Mouse (Mus musculus) embryonic fibroblast, embryonic 13.5 days (primary cell): Measurements from ENCODE around the gene Prf1.

Experiments used
- CTCF ChIP-seq: IDR thresholded peaks from 2 replicates; pipeline ENCODE4 v1.5.1; 2011; ENCODE audit warnings: mild to moderate bottlenecking, control low read depth, low read length, moderate library complexity, borderline replicate concordance; ENCODE audit not compliant: insufficient read depth
- POLR2A ChIP-seq: IDR thresholded peaks from 2 replicates; pipeline ENCODE4 v1.6.1; 2011; ENCODE audit warnings: low read depth, mild to moderate bottlenecking, control low read depth, low read length, moderate library complexity

DNA sequence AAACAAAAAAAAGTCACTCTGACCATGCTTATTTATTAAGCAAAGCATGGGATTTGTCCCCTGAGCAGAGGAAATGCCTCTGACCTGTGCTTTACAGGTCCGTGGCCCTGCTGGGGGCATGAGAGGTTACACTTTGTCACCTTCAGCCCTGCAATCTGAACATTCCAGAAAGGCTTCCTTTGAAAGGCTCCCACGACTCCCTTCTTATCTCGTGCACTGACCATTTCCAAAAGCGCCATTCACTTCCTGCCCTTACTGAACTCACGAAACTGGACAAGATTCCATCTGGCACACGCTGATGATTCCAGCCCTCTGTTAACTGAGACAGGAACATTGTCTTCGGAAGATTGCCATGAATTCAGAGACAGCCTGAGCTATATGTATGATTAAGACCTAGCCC, 16.1 kb downstream of the Prf1 start:
- TF ChIP-seq CTCF (no peak), POLR2A (no peak)
